Mouse (Mus musculus) embryonic fibroblast, embryonic 13.5 days (primary cell): ENCODE measurements at regions not wholly inside any gene's neighbourhood (a gene's known extent, or its start where the extent isn't known, plus 50 kb on each side); places are given as distances from the start of the nearest gene placed in this dataset.

Experiments
- CTCF ChIP-seq: IDR thresholded peaks from 2 replicates; pipeline ENCODE4 v1.5.1; 2011; ENCODE audit warnings: mild to moderate bottlenecking, control low read depth, low read length, moderate library complexity, borderline replicate concordance; ENCODE audit not compliant: insufficient read depth
- POLR2A ChIP-seq: IDR thresholded peaks from 2 replicates; pipeline ENCODE4 v1.6.1; 2011; ENCODE audit warnings: low read depth, mild to moderate bottlenecking, control low read depth, low read length, moderate library complexity

DNA sequence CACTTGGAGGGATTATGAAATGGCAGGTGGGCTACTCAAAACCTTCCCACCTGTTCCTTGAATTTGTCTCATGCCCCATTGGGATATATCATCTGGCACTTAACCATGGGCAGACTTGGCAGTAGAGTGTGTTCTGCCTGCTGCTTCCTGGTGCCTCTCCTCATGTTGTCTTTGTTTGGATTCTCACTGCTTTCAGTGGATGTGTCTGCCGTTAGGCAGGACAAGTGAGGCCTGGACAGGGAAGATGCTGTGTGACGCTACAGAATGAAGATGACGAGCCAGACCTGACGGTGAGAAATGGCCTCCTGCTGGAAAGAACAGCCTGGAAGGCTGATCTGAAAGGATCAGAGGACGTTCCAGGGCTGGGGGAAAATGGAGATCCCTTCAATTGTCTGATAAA is 133.6 kb upstream of the Gm10181 start:
- TF ChIP-seq POLR2A (no peak), CTCF (no peak)
